Mouse (Mus musculus) olfactory bulb, adult 2 months (tissue): ENCODE results near the gene Spats2l. TPM values are rescaled to one million over a fixed set of nuclear protein-coding genes. Genes with fewer than 3 reads are reported as not detected.
A peak's percentile ranks its signal among the peaks of the same experiment; 100 is the strongest.

Experiments
- H3K27ac ChIP-seq: fragments of 200-500 bp; 2 replicates; pipeline ENCODE4 v1.5.1; 2012; ENCODE audit warnings: low read depth, low read length; ENCODE audit not compliant: insufficient read depth
- H3K4me1 ChIP-seq: fragments of 200-500 bp; 2 replicates; pipeline ENCODE4 v1.6.1; 2012; ENCODE audit warnings: low read length; ENCODE audit not compliant: control insufficient read depth, insufficient read depth
- H3K4me3 ChIP-seq: fragments of 200-500 bp; 2 replicates; pipeline ENCODE4 v1.5.1; 2012; ENCODE audit warnings: mild to moderate bottlenecking, low read depth, low read length, moderate library complexity; ENCODE audit not compliant: insufficient read depth
- CTCF ChIP-seq: fragments of 200-500 bp; IDR thresholded peaks from 2 replicates; pipeline ENCODE4 v1.5.1; 2012; ENCODE audit warnings: low read depth, mild to moderate bottlenecking, low read length, moderate library complexity; ENCODE audit not compliant: insufficient read depth
- POLR2A ChIP-seq: fragments of 200-500 bp; IDR thresholded peaks from 2 replicates; pipeline ENCODE4 v1.6.1; 2012; ENCODE audit warnings: mild to moderate bottlenecking, low read depth, low read length, moderate library complexity; ENCODE audit not compliant: insufficient read depth
- WGBS: fragments of 180-500 bp; shearing (Covaris S2); methylation state at CpG from one replicate; pipeline ENCODE4 v1.1.7; 2018; 5-methylcytosine and 5-hydroxymethylcytosine counted together
- polyA plus RNA-seq: library from polyadenylated mRNA; stranded (reverse); fragments of >200 nt; gene quantifications from 2 replicates; pipeline ENCODE4 v1.2.4, GENCODE M21; 2012; ENCODE audit warnings: low replicate concordance; ENCODE audit not compliant: missing spikeins, insufficient read depth, insufficient read length

Gene Spats2l
- polyA plus RNA-seq, 1 experiment, result not detected

- Histone ChIP-seq H3K4me3 (peak overlapping the region; percentile 95), H3K27ac (0 out of 2 replicates have a peak overlapping the region, but pooled peaks have one; percentile 60), H3K4me1 (no peaks in the 10 kb centered on the region)
- TF ChIP-seq POLR2A (no peak), CTCF (no peak)
- 0% methylated on average over 14 of the region's 14 CpGs for WGBS
Measured at GRCm38 (mm10) chr1:57775496-57775790, 1.5 kb downstream of the Spats2l start.

DNA sequence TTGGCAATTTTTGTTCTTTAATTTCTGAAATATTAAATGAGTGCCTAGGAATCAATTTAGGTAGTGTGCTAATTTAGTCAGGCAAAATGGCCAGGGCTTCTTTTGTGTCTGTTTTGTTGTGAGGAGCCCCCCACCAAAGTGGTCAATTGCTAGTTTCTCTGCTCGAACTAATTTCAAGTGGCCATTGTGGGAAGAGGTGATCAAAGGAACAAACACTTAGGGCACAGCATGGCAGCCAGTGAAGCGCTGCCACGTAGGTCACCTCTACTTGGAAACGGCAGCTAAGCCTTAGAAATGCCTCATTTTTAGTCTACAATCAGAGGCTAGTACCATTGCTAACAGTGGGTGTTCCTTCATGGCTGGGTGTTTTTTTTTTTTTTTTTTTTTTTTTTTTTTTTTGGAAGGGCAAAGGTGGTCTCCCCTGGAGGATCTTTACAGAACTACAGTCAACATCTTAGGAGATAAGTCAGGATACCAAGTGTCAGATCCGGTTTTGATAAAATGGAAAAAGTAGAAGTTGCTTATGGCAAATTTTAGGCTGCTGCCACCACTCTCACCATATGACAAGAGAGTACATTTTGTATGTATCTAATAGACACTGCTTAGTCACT is 2.8 kb downstream of the Spats2l start:
- TF ChIP-seq POLR2A (no peak), CTCF (no peak)
- 54% methylated on average over 5 of the region's 5 CpGs for WGBS
- Histone ChIP-seq H3K27ac (no peak overlapping the region), H3K4me3 (no peak overlapping the region), H3K4me1 (no peaks in the 10 kb centered on the region)

GRCm38 (mm10) chr1:57784300-57784699 is 10.3 kb downstream of the Spats2l start:
- H3K4me3 ChIP-seq, result no peak overlapping the region
- 81% methylated on average over 4 of the region's 4 CpGs for WGBS
- H3K27ac ChIP-seq, result no peak overlapping the region
- no peak for TF ChIP-seq POLR2A
- no peak for TF ChIP-seq CTCF
- H3K4me1 ChIP-seq, result no peaks in the 10 kb centered on the region

GRCm38 (mm10) chr1:57789831-57790230 is 15.9 kb downstream of the Spats2l start:
- Histone ChIP-seq H3K4me1 (no peaks in the 10 kb centered on the region), H3K4me3 (no peak overlapping the region), H3K27ac (no peak overlapping the region)
- 53% methylated on average over 5 of the region's 5 CpGs for WGBS
- TF ChIP-seq POLR2A (no peak), CTCF (no peak)

DNA sequence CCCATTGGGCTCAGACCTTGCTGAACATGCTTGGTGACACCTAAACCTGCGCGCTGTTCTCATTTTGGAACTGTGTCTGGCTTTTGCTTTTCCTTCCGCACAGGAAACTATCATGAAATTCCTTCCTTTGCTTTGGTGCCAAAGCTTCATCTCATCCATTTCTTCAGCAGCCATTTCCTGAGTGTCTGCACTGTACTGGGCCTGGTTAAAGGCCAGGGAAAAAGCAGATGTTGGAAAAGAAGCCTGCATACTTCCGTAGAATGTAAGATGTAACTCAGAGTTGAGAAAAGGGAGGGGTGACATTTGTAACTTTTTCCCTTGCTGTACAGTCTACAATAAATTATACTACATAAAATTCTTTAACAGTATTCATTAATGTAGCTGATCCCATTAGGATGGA is 18.2 kb downstream of the Spats2l start:
- 98% methylated on average over 4 of the region's 4 CpGs for WGBS
- no peak overlapping the region for H3K27ac ChIP-seq
- H3K4me1 ChIP-seq, result no peaks in the 10 kb centered on the region
- H3K4me3 ChIP-seq, result no peak overlapping the region
- TF ChIP-seq POLR2A (no peak), CTCF (no peak)

DNA sequence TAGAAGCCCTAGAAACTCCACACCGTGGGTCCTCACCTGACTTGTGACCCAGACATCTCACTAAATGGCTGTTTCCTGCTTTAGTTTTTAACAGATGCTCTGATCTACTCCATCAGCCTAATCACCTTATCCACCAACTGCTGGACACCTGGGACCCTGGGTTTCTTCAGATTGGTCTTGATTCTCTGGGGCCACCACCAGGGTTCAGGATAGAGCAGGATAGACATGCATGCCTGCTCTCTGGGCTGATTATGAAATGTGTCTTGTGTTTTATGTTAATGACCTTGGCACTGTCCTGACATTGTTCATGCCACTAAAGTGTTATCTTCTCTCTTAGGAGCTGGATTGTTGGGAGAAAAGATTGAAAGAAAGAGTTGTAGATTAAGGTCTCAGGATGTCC is 21.9 kb downstream of the Spats2l start:
- no peak overlapping the region for H3K4me3 ChIP-seq
- 84% methylated on average over 1 of the region's 1 CpGs for WGBS
- H3K4me1 ChIP-seq, result no peaks in the 10 kb centered on the region
- no peak overlapping the region for H3K27ac ChIP-seq
- TF ChIP-seq CTCF (no peak), POLR2A (no peak)

DNA sequence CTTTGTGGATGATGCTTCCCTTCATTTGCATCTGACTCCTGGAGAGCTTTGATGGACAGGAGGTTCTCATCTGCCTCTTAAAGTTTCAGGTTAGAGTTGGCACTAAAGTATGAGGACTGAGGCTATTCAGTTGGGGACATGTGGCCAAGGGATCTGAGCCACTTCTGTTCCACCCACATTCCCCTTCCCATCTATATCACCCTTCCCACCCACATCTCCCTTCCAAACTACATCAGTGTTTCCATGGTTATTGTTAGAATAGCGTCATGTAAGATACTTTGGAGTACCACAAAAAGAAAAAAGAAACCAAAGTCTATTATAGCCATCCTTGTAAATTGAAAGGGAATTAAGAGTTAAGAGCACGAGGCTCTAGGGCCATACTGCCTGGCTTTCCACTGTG is 25.4 kb downstream of the Spats2l start:
- no peak for TF ChIP-seq CTCF
- no peak for TF ChIP-seq POLR2A
- Histone ChIP-seq H3K4me1 (no peaks in the 10 kb centered on the region), H3K4me3 (no peak overlapping the region), H3K27ac (no peak overlapping the region)
- WGBS, result 52% methylated on average over 2 of the region's 2 CpGs

- WGBS, result 80% methylated on average over 6 of the region's 6 CpGs
- Histone ChIP-seq H3K4me1 (no peaks in the 10 kb centered on the region), H3K27ac (no peak overlapping the region), H3K4me3 (no peak overlapping the region)
- no peak for TF ChIP-seq POLR2A
- no peak for TF ChIP-seq CTCF
Measured at GRCm38 (mm10) chr1:57800846-57801245, 26.9 kb downstream of the Spats2l start.

DNA sequence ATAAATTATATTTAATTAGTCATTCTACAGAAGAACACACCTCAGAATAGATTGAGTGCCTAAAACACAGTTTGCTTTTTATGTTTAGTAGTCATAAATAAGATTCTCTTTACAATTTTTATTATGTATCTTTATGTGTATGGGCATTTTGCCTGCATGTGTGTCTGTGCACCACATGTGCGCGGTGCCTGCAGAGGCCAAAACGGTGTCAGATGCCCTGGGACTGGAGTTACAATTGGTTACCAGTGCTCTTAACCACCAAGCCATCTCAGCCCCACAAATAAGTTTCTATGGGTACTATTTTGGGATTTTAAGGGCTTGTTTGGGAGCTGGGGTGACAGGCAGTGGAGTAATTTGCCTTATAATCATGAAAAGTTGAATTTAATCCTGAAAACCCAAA is 32.2 kb downstream of the Spats2l start:
- Histone ChIP-seq H3K4me1 (peaks cover 4% of the 10 kb centered on the region; the same call in 1 of the 2 replicates), H3K4me3 (no peak overlapping the region), H3K27ac (no peak overlapping the region)
- WGBS, result 97% methylated on average over 3 of the region's 3 CpGs
- TF ChIP-seq POLR2A, result no peak
- TF ChIP-seq CTCF, result no peak

- no peak for TF ChIP-seq POLR2A
- no peak for TF ChIP-seq CTCF
- WGBS, result 46% methylated on average over 7 of the region's 7 CpGs
- Histone ChIP-seq H3K4me3 (no peak overlapping the region), H3K27ac (no peak overlapping the region), H3K4me1 (peaks cover 4% of the 10 kb centered on the region; the same call in 1 of the 2 replicates)
Measured at GRCm38 (mm10) chr1:57807882-57808281, 33.9 kb downstream of the Spats2l start.
